Mouse (Mus musculus) urinary bladder, postnatal 10 days (tissue): ENCODE measurements around the gene Cav1.

Experiments used
- DNase-seq: peaks from one replicate; pipeline ENCODE4 v3.0.0; 2022; ENCODE audit warnings: low spot score

The Cav1 gene

DNA sequence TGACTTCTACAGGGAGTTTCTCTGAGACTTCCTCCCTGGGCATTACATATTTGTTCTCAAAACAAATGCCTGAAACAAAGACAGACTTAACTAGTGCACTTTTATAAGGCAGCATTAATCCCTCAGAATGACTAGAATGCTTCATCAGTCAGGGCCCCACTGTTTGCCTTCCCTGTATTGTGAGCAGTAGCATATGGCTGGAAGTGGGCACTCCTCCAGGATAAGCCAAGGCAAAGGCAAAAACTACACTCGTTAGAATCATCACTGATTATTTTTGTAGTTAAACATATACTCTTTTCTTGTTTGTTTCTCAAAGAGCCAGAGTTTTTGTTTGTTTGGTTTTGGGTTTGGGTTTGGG is 11.0 kb downstream of the Cav1 start:
- no peak for DNase-seq

GRCm38 (mm10) chr6:17317944-17318343 is 11.8 kb downstream of the Cav1 start:
- no peak for DNase-seq

- DNase-seq: no peak
Measured at GRCm38 (mm10) chr6:17321976-17322375, 15.8 kb downstream of the Cav1 start.

DNA sequence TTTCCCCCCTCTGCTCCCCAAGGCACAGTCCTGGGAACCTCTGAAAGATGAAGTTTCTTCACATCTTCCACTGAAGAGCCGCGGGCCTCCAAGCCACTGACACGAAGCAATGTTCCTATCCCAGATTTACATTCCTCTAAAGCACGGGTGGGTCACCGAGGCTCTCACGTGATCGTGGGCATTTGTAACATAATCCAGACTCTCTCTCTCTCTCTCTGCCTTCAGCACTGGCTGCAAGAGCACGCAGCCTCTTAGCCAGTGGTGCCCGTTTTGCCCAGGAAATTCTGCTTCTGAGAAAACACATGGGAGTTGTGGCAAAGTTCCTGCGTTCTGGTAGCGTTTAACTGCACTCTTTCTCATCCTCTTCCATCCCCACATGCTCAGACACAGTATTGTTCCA is 21.1 kb downstream of the Cav1 start:
- no peak for DNase-seq

- no peak for DNase-seq
Measured at GRCm38 (mm10) chr6:17329801-17330200, 23.7 kb downstream of the Cav1 start.

DNA sequence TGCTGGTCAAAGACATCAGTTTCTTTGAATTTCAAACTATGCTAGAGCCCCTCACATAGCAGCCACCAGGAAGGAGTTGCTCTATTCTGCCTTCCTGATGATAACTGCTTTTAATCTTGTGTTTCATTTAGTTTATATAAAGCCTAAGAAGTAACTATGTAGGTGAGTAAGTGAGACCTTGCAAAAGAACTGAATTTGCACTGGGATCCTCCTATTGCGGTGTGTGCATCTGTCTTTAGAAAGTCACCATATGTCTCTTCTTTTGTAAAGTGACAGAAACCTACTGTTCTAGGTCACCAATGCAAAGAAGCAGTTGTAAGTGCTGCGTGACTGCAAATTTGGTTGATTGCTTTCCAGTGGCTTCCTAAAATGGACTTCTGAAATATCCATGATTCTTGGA is 31.6 kb downstream of the Cav1 start:
- no peak for DNase-seq

DNA sequence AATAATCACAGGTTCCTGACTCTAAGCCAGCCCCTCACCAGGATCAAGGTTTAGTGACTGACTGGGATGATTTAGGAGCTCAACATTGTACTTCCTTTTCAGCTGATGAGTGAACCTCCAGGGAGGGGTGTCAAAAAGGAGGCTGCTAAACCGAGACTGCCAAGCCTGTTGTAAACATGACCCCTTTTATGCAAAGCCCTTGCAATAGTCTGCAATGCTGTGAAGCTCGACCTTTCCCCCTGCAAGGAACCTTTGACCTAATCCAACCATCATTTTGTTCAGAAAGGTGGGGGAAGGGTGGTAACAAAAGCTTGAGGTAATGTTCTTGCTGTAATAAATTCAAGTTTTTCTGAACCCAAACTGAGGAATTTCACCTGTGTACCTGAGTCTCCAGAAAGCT is 34.3 kb downstream of the Cav1 start:
- DNase-seq: no peak

GRCm38 (mm10) chr6:17348011-17348410 is 41.9 kb downstream of the Cav1 start:
- DNase-seq: no peak

- no peak for DNase-seq
Measured at GRCm38 (mm10) chr6:17350803-17351202, 44.7 kb downstream of the Cav1 start.

DNA sequence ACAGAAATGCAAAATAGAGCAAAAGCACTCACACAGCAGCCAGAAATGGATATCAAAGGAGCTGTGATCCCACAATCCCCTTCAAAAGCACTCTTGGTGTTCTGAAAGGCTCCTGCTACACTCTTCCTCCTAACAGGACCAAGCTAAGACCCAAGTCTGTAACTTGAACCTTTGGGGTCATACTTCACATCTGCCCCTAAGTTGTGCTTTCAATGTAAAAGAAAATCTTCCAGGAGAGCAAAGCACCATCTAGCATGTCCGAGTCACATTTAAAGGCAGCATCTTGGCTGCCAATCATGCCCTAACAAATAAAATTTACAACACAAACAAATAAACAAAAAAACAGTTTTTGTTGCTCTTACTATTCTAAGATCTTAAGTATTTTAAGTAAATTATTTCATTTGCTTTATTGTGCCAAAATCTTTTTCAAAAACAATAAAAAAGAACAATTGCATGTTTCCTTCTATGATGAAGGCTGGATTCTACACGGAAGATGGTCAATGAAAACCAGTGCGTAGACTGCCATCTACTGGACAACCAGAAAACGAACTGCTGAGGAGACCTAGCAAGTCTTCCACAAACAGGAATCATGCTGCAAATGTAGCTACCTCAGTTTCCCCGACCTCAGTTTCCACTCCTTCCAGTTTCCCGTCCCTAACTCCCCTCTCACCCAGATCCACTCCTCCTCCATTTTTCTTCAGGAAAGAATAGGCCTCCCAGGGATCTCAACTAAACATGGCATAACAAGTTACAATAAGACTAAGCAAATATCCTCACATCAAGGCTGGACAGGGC is 53.0 kb downstream of the Cav1 start:
- no peak for DNase-seq

GRCm38 (mm10) chr6:17362771-17363170 is 56.6 kb downstream of the Cav1 start:
- no peak for DNase-seq

GRCm38 (mm10) chr6:17363446-17364179 is 57.5 kb downstream of the Cav1 start:
- DNase-seq: no peak

DNA sequence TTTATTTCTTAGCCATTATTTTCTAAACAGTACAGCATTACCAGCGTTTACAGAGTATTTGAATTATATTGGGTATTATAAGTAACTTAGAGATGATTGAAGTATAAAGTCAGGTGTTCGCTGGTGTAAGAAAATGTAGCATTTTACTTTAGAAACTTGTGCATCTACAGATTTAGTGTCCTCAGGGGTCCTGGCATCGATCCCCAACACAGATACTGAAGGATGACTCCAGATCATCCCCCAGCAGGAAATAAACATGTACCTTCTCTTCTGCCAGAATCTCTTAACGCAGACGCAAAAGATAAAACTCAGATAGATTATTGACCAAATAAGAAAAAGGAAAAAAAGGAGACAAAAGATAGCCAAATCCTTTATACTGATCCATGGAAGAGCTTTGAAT is 68.2 kb downstream of the Cav1 start:
- no peak for DNase-seq

- DNase-seq: no peak
Measured at GRCm38 (mm10) chr6:17377371-17377770, 71.2 kb downstream of the Cav1 start.

DNA sequence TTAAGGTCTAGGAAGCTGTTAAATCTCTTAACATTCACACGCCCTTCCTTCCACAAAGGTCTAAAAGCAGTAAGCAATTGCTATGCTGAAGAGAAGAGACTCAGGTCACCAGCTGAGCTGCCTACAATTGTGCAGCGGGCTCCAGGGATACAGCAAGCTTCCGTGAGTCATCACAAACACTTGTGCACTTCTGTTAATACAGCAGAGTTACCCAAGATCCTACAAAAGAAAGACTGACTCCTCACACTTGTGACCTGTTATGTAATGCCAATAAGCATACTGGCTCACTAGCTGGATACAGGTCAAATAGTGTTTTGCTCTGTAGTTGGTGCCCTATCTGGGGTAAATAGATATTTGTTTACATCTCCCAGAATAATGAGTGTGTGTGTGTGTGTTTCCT is 74.0 kb downstream of the Cav1 start:
- DNase-seq: no peak

- DNase-seq: no peak
Measured at GRCm38 (mm10) chr6:17381690-17382089, 75.6 kb downstream of the Cav1 start.

GRCm38 (mm10) chr6:17385531-17385930 is 79.4 kb downstream of the Cav1 start:
- no peak for DNase-seq

DNA sequence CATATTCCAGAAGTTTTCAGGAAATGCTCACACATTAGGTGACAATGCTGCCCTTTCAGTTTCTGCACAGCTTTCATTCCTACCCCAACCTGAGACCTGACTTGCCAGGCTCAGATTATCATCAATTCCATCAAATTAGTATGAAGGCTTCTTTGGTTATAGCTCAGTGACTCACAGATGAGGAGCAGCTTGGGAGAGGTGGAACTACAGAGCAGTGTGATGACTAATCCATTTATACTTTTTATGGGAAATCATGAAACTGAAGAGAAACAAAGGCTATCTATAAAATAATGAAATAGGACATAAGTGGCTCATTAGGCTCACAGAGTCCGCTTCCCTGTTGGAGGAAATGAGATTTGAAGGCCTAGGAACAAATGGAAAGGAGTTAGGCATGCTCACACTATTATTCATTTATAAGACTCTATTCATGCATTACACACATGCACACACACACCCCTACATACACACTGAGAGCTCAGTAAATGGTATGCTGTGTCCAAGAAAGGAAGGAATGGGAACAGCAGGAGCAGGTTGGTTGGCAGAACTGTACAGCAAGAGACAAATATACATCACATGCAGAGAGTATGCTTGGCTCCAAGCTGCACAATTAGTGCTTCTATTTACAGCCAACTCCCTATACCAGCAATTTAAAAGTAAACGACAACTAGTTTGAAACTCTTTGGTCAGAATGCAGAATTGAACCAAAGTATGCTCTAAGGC is 82.0 kb downstream of the Cav1 start:
- DNase-seq: no peak
